Mouse (Mus musculus) midbrain, postnatal 0 days (tissue): ENCODE data around the gene Brd1. TPM values are rescaled to one million over a fixed set of nuclear protein-coding genes. Genes with fewer than 3 reads are reported as not detected.

ENCODE experiments used
- ATAC-seq: fragments of 200-750 bp; cut with Nextera tagmentation; 2 replicates; pipeline ENCODE4 v1.8.0; 2017; ENCODE audit warnings: moderate number of reproducible peaks, mild to moderate bottlenecking, moderate TSS enrichment, moderate library complexity; ENCODE audit not compliant: low FRiP score
- DNase-seq: peaks from one replicate; pipeline ENCODE4 v3.0.0-alpha.2; 2015; ENCODE audit warnings: low spot score
- H3K27ac ChIP-seq: fragments of 300-500 bp; sonication (generic); 2 replicates; pipeline ENCODE4 v1.5.1; 2014; ENCODE audit warnings: low read depth, mild to moderate bottlenecking, low read length, mixed read lengths
- H3K27me3 ChIP-seq: fragments of 300-500 bp; sonication (generic); 2 replicates; pipeline ENCODE4 v1.6.1; 2014; ENCODE audit warnings: low read length, control low read depth, mixed read lengths; ENCODE audit not compliant: insufficient read depth
- H3K36me3 ChIP-seq: fragments of 300-500 bp; sonication (generic); 2 replicates; pipeline ENCODE4 v1.6.1; 2014; ENCODE audit warnings: low read length, control low read depth, mixed read lengths; ENCODE audit not compliant: insufficient read depth
- H3K4me1 ChIP-seq: fragments of 300-500 bp; sonication (generic); 2 replicates; pipeline ENCODE4 v1.6.1; 2014; ENCODE audit warnings: mild to moderate bottlenecking, control low read depth, antibody characterized with exemption, low read length, mixed read lengths; ENCODE audit not compliant: insufficient read depth
- H3K4me2 ChIP-seq: fragments of 300-500 bp; sonication (generic); 2 replicates; pipeline ENCODE4 v1.6.1; 2014; ENCODE audit warnings: low read depth, mild to moderate bottlenecking, low read length, mixed read lengths; ENCODE audit not compliant: poor library complexity, severe bottlenecking
- H3K4me3 ChIP-seq: fragments of 300-500 bp; sonication (generic); 2 replicates; pipeline ENCODE4 v1.5.1; 2014; ENCODE audit warnings: low read depth, mild to moderate bottlenecking, low read length, moderate library complexity
- H3K9ac ChIP-seq: fragments of 300-500 bp; sonication (generic); replicated peaks from 2 replicates; pipeline ENCODE4 v1.6.1; 2014; ENCODE audit warnings: mild to moderate bottlenecking, low read length, moderate library complexity, mixed read lengths; ENCODE audit not compliant: poor library complexity, severe bottlenecking
- H3K9me3 ChIP-seq: fragments of 300-500 bp; sonication (generic); 2 replicates; pipeline ENCODE4 v1.6.1; 2016; ENCODE audit warnings: low read length, control low read depth
- CTCF ChIP-seq: IDR thresholded peaks from 2 replicates; pipeline ENCODE4 v1.5.1; 2016; ENCODE audit warnings: antibody characterized with exemption, mild to moderate bottlenecking
- WGBS: fragments of 180-500 bp; shearing (Covaris S2); extraction: QIAGEN DNeasy Blood & Tissue Kit; methylation state at CpG from one replicate; pipeline ENCODE4 v1.1.7; 2014; 5-methylcytosine and 5-hydroxymethylcytosine counted together
- polyA plus RNA-seq: library from polyadenylated mRNA; unstranded; fragments of >200 nt; fragmentation: Nextera tagmentation; extraction: Ambion mirVana; gene quantifications from 2 replicates; pipeline ENCODE4 v1.2.1, GENCODE M21; 2015
- total RNA-seq: library from RNA; depleted of rRNA; stranded (reverse); fragments of >200 nt; gene quantifications from 2 replicates; pipeline ENCODE4 v1.2.3, GENCODE M21; 2014

The Brd1 gene
- total and polyA plus RNA-seq, 2 experiments from 2014 or later = 11.7 to 42.2 TPM

- DNase-seq (no peak), ATAC-seq (no peak)
- Histone ChIP-seq H3K9ac (no peak overlapping the region), H3K4me2 (no peak overlapping the region), H3K9me3 (no peaks in the 10 kb centered on the region), H3K4me1 (peaks cover 10% of the 10 kb centered on the region), H3K4me3 (no peak overlapping the region), H3K36me3 (no peaks in the 10 kb centered on the region), H3K27ac (no peak overlapping the region), H3K27me3 (no peaks in the 10 kb centered on the region)
- 71% methylated on average over 4 of the region's 4 CpGs for WGBS
- no peak for TF ChIP-seq CTCF
Measured at GRCm38 (mm10) chr15:88736166-88736565, 2.1 kb upstream of the Brd1 start.

GRCm38 (mm10) chr15:88733041-88733751 is 837 bp downstream of the Brd1 start:
- under 1% methylated on average over 44 of the region's 86 CpGs for WGBS
- Histone ChIP-seq H3K4me3 (peak overlapping the region; percentile 99), H3K9me3 (no peaks in the 10 kb centered on the region), H3K27me3 (no peaks in the 10 kb centered on the region), H3K9ac (peak overlapping the region; percentile 94), H3K4me2 (peak overlapping the region; percentile 65), H3K4me1 (peaks cover 10% of the 10 kb centered on the region), H3K27ac (peak overlapping the region; percentile 89), H3K36me3 (peaks cover 20% of the 10 kb centered on the region)
- DNase-seq = peak; percentile 69
- TF ChIP-seq CTCF = no peak
- peak; percentile 63 for ATAC-seq

GRCm38 (mm10) chr15:88732405-88733020 is 1.5 kb downstream of the Brd1 start:
- TF ChIP-seq CTCF = no peak
- Histone ChIP-seq H3K4me3 (peak overlapping the region; percentile 99), H3K27ac (no peak overlapping the region)

GRCm38 (mm10) chr15:88730717-88731116 is 3.3 kb downstream of the Brd1 start:
- no peak overlapping the region for H3K4me3 ChIP-seq
- no peak for TF ChIP-seq CTCF
- no peaks in the 10 kb centered on the region for H3K9me3 ChIP-seq
- no peak overlapping the region for H3K4me2 ChIP-seq
- H3K36me3 ChIP-seq = peaks cover 27% of the 10 kb centered on the region
- H3K27me3 ChIP-seq = no peaks in the 10 kb centered on the region
- no peak overlapping the region for H3K27ac ChIP-seq
- WGBS = 79% methylated on average over 3 of the region's 3 CpGs
- ATAC-seq (no peak), DNase-seq (no peak)
- H3K9ac ChIP-seq = no peak overlapping the region
- H3K4me1 ChIP-seq = peaks cover 10% of the 10 kb centered on the region

More at GRCm38 (mm10) chr15:88732405-88733020, 1.5 kb downstream of the Brd1 start:
- Histone ChIP-seq H3K4me1 (peaks cover 10% of the 10 kb centered on the region), H3K27me3 (no peaks in the 10 kb centered on the region), H3K9ac (peak overlapping the region; percentile 94; the same call in 1 of the 2 replicates), H3K4me2 (peak overlapping the region; percentile 65), H3K36me3 (peaks cover 20% of the 10 kb centered on the region), H3K9me3 (no peaks in the 10 kb centered on the region)
- ATAC-seq (no peak), DNase-seq (no peak)
- WGBS = 27% methylated on average over 15 of the region's 15 CpGs

GRCm38 (mm10) chr15:88727204-88727603 is 6.8 kb downstream of the Brd1 start:
- Histone ChIP-seq H3K9me3 (no peaks in the 10 kb centered on the region), H3K27me3 (no peaks in the 10 kb centered on the region), H3K4me1 (peaks cover 7% of the 10 kb centered on the region), H3K27ac (no peak overlapping the region), H3K36me3 (peaks cover 48% of the 10 kb centered on the region), H3K4me2 (no peak overlapping the region), H3K9ac (no peak overlapping the region), H3K4me3 (no peak overlapping the region)
- TF ChIP-seq CTCF = no peak
- DNase-seq (no peak), ATAC-seq (no peak)
- WGBS = 84% methylated on average over 3 of the region's 3 CpGs

- no peaks in the 10 kb centered on the region for H3K9me3 ChIP-seq
- DNase-seq (no peak), ATAC-seq (no peak)
- no peak overlapping the region for H3K27ac ChIP-seq
- no peak for TF ChIP-seq CTCF
- H3K4me3 ChIP-seq = no peak overlapping the region
- H3K4me1 ChIP-seq = no peaks in the 10 kb centered on the region
- H3K36me3 ChIP-seq = peaks cover 44% of the 10 kb centered on the region
- WGBS = 91% methylated on average over 5 of the region's 5 CpGs
- H3K27me3 ChIP-seq = no peaks in the 10 kb centered on the region
- H3K9ac ChIP-seq = no peak overlapping the region
- no peak overlapping the region for H3K4me2 ChIP-seq
Measured at GRCm38 (mm10) chr15:88725036-88725435, 9.0 kb downstream of the Brd1 start.
